Mouse (Mus musculus) heart, embryonic 13.5 days (tissue): ENCODE measurements at regions not wholly inside any gene's neighbourhood (a gene's known extent, or its start where the extent isn't known, plus 50 kb on each side); places are given as distances from the start of the nearest gene placed in this dataset.

ENCODE experiments used
- ATAC-seq: fragments of 200-750 bp; cut with Nextera tagmentation; 2 replicates; pipeline ENCODE4 v1.8.0; 2017; ENCODE audit warnings: moderate TSS enrichment; ENCODE audit not compliant: insufficient number of reproducible peaks, low FRiP score, low TSS enrichment; ENCODE audit errors: extremely low read depth
- H3K27ac ChIP-seq: fragments of 300-500 bp; sonication (generic); replicated peaks from 2 replicates; pipeline ENCODE4 v1.5.1; 2015; ENCODE audit warnings: moderate library complexity, mild to moderate bottlenecking, inconsistent platforms
- H3K27me3 ChIP-seq: fragments of 300-500 bp; sonication (generic); replicated peaks from 2 replicates; pipeline ENCODE4 v1.6.1; 2015; ENCODE audit warnings: mild to moderate bottlenecking, inconsistent platforms
- H3K36me3 ChIP-seq: fragments of 300-500 bp; sonication (generic); 2 replicates; pipeline ENCODE4 v1.6.1; 2015; ENCODE audit warnings: mild to moderate bottlenecking, inconsistent platforms
- H3K4me1 ChIP-seq: fragments of 300-500 bp; sonication (generic); 2 replicates; pipeline ENCODE4 v1.6.1; 2015; ENCODE audit warnings: inconsistent platforms
- H3K4me2 ChIP-seq: fragments of 300-500 bp; sonication (generic); 2 replicates; pipeline ENCODE4 v1.6.1; 2015; ENCODE audit warnings: inconsistent platforms, mild to moderate bottlenecking, moderate library complexity
- H3K4me3 ChIP-seq: fragments of 300-500 bp; sonication (generic); 2 replicates; pipeline ENCODE4 v1.5.1; 2015; ENCODE audit warnings: moderate library complexity, mild to moderate bottlenecking, inconsistent platforms
- H3K9ac ChIP-seq: fragments of 300-500 bp; sonication (generic); 2 replicates; pipeline ENCODE4 v1.6.1; 2015; ENCODE audit warnings: inconsistent platforms, mild to moderate bottlenecking, moderate library complexity
- H3K9me3 ChIP-seq: fragments of 300-500 bp; sonication (generic); 2 replicates; pipeline ENCODE4 v1.6.1; 2016; ENCODE audit warnings: inconsistent platforms
- WGBS: fragments of 180-500 bp; shearing (Covaris S2); methylation state at CpG from one replicate; pipeline ENCODE4 v1.1.7; 2015; ENCODE audit warnings: mixed read lengths; 5-methylcytosine and 5-hydroxymethylcytosine counted together

DNA sequence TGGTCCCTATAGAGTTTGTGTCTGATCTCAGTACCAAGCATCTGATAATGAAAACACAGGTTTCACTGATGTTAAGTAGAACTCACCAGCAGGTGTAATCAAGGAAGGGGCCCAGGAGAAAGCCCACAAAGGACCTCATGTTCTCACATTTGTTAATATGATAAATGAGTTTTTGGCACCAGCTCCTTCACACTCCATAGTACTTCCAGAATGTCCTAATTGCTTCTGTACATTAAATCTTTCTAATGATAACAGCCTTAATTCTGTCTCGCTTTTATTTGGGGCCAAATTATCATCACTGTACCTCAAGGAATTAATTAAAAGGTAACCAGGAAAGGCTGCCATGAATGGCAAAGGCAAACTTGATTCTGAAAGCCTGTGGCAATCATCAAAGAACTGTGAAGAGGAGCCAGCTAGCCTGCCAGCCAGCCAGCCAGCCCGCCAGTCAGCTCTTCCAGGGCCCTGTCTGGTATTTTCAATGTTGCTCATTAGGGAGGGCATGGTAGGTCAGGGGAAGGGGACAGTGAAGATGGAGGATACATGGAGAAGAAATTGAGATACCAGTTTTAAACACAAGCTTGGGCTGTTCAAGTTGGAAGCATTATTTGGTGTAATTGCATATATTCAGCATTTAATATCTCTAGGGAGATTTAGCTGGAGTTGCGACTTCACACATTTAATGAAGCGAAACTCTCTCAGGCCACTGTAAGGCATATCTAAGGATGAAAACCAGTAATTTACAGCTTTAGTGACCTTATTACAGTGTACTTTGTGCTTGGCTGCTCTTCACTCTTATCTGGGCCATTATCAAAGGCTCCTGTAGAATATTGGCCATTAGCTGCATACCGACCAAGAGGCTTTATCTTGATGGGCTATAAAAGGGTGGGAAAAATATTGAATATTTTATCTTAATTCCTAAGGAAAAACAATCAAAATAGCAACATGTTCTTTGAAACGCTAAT is 2822.8 kb downstream of the Poteg start:
- no peaks in the 10 kb centered on the region for H3K36me3 ChIP-seq
- H3K4me1 ChIP-seq, result no peaks in the 10 kb centered on the region
- H3K9ac ChIP-seq, result no peak overlapping the region
- no peak overlapping the region for H3K27ac ChIP-seq
- no peak overlapping the region for H3K4me3 ChIP-seq
- H3K27me3 ChIP-seq, result no peaks in the 10 kb centered on the region
- no peak overlapping the region for H3K4me2 ChIP-seq
- ATAC-seq, result no peak
- 80% methylated on average over 6 of the region's 6 CpGs for WGBS
- no peaks in the 10 kb centered on the region for H3K9me3 ChIP-seq

DNA sequence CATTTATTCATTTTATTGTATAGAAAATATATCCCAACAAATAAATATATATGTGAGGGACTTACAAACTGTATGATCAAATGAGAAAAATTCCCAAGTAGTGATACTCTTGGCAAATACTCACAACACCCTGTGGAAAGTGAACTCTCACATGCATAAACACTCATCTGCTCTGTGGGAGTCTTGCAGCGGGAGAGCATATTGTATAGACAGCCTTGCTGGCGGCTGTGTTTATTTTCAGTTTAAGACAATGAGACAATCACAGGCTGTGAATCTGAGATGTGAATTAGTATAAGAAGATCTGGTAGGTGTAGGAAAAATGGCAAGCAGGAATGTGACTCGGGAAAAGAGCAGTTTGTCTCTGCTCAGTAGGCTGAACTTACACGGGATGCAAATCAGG is 2841.7 kb downstream of the Poteg start:
- WGBS, result 65% methylated on average over 4 of the region's 4 CpGs
- no peaks in the 10 kb centered on the region for H3K36me3 ChIP-seq
- no peak overlapping the region for H3K9ac ChIP-seq
- no peak for ATAC-seq
- H3K27ac ChIP-seq, result no peak overlapping the region
- H3K27me3 ChIP-seq, result no peaks in the 10 kb centered on the region
- H3K9me3 ChIP-seq, result no peaks in the 10 kb centered on the region
- no peaks in the 10 kb centered on the region for H3K4me1 ChIP-seq
- no peak overlapping the region for H3K4me3 ChIP-seq
- no peak overlapping the region for H3K4me2 ChIP-seq

DNA sequence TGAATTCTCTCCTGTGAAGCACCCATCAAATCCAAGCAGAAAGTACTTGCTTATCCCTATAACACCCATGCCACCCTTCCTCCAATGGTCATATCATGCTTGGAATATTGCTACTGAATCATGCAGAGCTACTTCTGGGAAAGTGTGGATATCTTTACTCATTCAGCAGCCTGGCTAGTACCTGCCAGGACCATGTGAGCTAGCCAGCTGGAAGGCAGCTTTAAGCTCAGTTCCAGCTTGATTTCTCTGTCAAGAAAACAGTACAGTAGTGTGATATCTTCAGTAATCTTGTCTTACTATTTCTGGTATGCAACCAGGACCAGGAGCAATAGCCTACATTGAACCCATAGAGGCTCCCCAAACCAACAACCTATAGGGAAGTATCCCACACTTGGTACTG is 2883.7 kb downstream of the Poteg start:
- Histone ChIP-seq H3K4me2 (no peak overlapping the region), H3K27me3 (no peaks in the 10 kb centered on the region), H3K4me1 (no peaks in the 10 kb centered on the region), H3K9me3 (no peaks in the 10 kb centered on the region), H3K36me3 (no peaks in the 10 kb centered on the region), H3K4me3 (no peak overlapping the region), H3K9ac (no peak overlapping the region), H3K27ac (no peak overlapping the region)
- ATAC-seq, result no peak

DNA sequence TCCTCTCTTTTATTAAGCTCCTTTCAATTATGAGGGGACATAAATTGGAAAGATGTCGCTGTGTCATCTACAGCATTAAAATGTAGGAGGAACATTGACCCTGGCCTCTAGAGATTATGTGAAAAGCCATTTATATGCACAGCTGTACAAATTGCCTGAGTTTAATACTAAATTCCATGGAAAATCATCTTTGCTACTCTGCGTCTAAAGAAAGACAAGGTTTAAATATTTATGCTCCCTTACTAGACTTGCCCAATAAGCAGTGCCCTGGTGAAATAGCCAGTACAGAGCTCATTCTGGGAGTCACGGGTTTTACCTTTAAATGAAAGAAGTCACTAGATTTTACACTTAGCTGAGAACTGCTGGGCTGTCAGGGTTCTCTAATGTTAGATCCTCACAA is 2885.9 kb downstream of the Poteg start:
- no peaks in the 10 kb centered on the region for H3K4me1 ChIP-seq
- ATAC-seq, result no peak
- no peak overlapping the region for H3K4me3 ChIP-seq
- H3K9ac ChIP-seq, result no peak overlapping the region
- H3K27ac ChIP-seq, result no peak overlapping the region
- H3K9me3 ChIP-seq, result no peaks in the 10 kb centered on the region
- H3K36me3 ChIP-seq, result no peaks in the 10 kb centered on the region
- no peak overlapping the region for H3K4me2 ChIP-seq
- no peaks in the 10 kb centered on the region for H3K27me3 ChIP-seq
- 75% methylated on average over 3 of the region's 3 CpGs for WGBS

DNA sequence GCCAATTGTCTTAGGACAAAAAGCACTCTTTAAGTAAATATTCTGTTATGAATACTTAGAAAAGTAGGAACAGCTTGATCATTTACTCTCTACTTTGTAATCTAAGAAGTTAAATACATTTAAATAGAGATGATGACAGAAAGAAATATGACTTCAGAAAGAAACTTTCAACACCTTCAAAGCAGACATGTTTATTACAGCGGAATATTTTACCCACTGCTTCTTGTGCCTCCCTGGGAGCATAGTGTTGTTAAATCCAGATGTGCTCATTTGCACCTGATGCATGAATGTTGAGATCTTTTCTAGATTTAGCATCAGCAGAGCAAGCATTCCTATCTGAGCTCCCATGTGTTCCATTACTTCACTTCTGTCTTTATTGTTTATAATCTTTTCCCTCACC is 2912.0 kb downstream of the Poteg start:
- Histone ChIP-seq H3K36me3 (no peaks in the 10 kb centered on the region), H3K27ac (no peak overlapping the region), H3K4me3 (no peak overlapping the region), H3K9me3 (no peaks in the 10 kb centered on the region), H3K27me3 (no peaks in the 10 kb centered on the region), H3K9ac (no peak overlapping the region), H3K4me2 (no peak overlapping the region), H3K4me1 (no peaks in the 10 kb centered on the region)
- ATAC-seq, result no peak
- WGBS, result 63% methylated on average over 1 of the region's 1 CpGs

DNA sequence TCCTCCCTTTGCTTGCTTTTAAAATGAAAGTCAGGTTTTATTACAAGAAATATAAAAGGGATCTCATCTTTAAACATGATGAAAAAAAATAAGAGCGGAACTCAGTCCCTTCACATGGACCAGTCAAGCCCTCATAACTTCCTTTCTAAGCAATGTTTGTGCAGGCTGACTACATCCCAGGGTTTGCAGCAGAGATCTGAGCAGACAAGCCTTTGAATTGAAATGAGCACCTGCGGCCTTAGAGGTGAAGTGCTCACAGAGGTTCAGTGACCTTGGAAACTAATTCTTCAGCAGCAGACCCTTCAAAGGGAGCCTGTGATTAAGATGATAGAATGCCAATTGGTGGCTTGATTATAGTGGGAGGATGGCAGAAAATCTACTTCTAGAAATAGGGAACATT is 2918.3 kb downstream of the Poteg start:
- H3K9ac ChIP-seq, result no peak overlapping the region
- H3K4me3 ChIP-seq, result no peak overlapping the region
- H3K4me1 ChIP-seq, result no peaks in the 10 kb centered on the region

DNA sequence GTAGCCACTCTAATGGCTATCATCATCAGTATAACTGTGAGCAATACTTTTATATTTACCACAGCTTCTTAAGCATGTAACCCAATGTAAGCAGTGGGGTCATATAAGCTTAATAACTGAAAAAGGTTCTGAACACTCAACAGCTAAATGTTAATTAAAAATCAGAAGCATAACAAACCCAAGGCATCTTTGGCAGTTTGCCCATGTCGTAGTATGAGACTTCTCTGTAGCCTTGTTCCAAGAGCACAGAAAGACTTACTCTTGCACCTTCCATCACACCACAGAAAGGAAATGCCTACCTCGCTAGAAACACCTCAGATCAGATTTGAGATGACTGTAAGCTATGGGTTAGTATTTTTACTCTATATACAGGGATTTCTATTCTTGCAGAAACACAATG is 2944.5 kb downstream of the Poteg start:
- no peak overlapping the region for H3K27ac ChIP-seq
- H3K9ac ChIP-seq, result no peak overlapping the region
- no peaks in the 10 kb centered on the region for H3K36me3 ChIP-seq
- no peaks in the 10 kb centered on the region for H3K27me3 ChIP-seq
- no peak overlapping the region for H3K4me3 ChIP-seq
- H3K4me1 ChIP-seq, result no peaks in the 10 kb centered on the region
- H3K9me3 ChIP-seq, result no peaks in the 10 kb centered on the region
- 61% methylated on average over 2 of the region's 2 CpGs for WGBS
- H3K4me2 ChIP-seq, result no peak overlapping the region
- ATAC-seq, result no peak

More for the DNA sequence above, 2918.3 kb downstream of the Poteg start:
- 74% methylated on average over 2 of the region's 2 CpGs for WGBS
- no peak overlapping the region for H3K27ac ChIP-seq
- no peaks in the 10 kb centered on the region for H3K36me3 ChIP-seq
- H3K4me2 ChIP-seq, result no peak overlapping the region
- H3K27me3 ChIP-seq, result no peaks in the 10 kb centered on the region
- no peaks in the 10 kb centered on the region for H3K9me3 ChIP-seq
- no peak for ATAC-seq

DNA sequence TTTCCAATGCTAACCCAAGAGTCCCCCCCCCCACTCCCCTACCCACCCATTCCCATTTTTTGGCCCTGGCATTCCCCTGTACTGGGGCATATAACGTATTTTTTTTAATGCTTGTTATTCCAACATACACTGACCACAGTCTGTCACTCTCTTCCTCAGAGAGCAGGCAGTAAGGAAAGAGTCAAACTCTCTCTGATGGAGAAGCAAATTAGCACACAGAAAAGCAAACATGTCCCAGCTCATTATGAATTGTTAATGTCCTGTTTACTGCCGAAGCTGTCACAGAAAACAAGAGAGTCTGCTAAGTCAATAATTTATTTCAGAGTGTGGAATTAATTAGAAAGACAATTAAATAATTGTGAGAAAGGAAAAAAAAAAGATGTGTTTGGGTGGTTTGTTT is 2989.1 kb upstream of the 5930422O12Rik start:
- Histone ChIP-seq H3K36me3 (no peaks in the 10 kb centered on the region), H3K4me1 (no peaks in the 10 kb centered on the region; the same call in 1 of the 2 replicates), H3K9ac (no peak overlapping the region), H3K4me2 (no peak overlapping the region), H3K9me3 (no peaks in the 10 kb centered on the region), H3K27me3 (no peaks in the 10 kb centered on the region), H3K27ac (no peak overlapping the region), H3K4me3 (no peak overlapping the region)
- 73% methylated on average over 2 of the region's 2 CpGs for WGBS
- ATAC-seq, result no peak

DNA sequence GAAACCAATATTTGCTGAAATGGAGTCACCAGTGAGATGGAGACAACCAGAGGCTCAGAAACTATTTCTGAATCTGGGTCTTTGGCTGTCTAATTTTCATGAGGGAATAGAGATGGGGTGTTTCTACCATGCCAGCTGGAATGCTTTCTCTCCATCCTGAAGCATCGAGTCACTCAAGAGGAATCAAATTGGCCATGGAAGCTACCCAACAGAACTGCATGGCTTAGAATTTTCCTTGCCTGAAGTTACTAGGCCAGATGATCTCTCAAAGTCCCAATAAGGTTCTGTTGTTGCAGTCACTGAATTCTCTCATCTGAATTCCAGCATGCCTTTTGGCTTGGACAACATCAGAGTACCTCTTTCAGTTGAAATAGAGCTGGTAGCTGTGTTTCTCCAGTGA is 2986.7 kb upstream of the 5930422O12Rik start:
- Histone ChIP-seq H3K27ac (no peak overlapping the region), H3K9me3 (no peaks in the 10 kb centered on the region), H3K9ac (no peak overlapping the region), H3K4me2 (no peak overlapping the region), H3K4me3 (no peak overlapping the region), H3K27me3 (no peaks in the 10 kb centered on the region), H3K4me1 (no peaks in the 10 kb centered on the region; the same call in 1 of the 2 replicates), H3K36me3 (no peaks in the 10 kb centered on the region)
- no peak for ATAC-seq
- 47% methylated on average over 1 of the region's 1 CpGs for WGBS

DNA sequence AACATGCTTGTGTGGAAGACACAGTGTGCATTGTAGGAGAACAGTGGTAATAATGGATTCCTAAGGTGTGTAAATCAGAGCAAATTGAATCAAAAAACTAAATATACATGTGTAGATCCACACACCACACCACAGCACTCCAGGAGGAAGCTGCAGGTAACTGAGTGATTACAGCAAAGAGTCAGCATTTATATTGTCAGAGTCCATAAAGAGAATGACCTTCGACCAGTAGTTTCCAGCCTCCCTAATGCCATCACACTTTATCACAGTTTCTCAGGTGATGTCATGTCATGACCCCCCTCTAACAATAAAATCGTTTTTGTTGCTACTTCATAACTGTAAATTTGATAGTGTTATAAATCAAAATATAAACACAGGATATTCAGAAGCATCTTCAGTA is 2984.6 kb upstream of the 5930422O12Rik start:
- H3K27me3 ChIP-seq, result no peaks in the 10 kb centered on the region
- no peaks in the 10 kb centered on the region for H3K9me3 ChIP-seq
- no peaks in the 10 kb centered on the region for H3K36me3 ChIP-seq
- H3K9ac ChIP-seq, result no peak overlapping the region
- no peak overlapping the region for H3K27ac ChIP-seq
- 60% methylated on average over 2 of the region's 2 CpGs for WGBS
- no peak overlapping the region for H3K4me3 ChIP-seq
- H3K4me2 ChIP-seq, result no peak overlapping the region
- no peak for ATAC-seq
- no peaks in the 10 kb centered on the region; the same call in 1 of the 2 replicates for H3K4me1 ChIP-seq

DNA sequence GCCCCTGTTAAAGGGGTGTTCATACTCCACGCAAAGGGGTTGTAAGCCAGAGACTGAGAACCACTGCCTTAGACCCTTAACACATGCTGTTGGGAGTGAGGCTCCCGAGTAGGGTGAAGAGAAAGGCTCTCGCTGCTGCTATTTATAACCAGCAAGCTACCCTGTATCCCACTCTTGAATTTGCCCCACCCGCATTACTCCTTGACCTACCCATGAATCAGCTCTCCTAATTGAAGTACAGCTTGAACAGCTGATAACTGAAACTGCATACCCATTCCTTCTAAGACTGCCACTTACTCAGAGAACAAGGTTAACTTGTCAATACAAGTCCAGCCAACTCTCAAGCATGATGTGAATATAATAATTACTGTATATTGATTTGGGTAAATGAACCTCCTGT is 2984.2 kb upstream of the 5930422O12Rik start:
- Histone ChIP-seq H3K9me3 (no peaks in the 10 kb centered on the region), H3K9ac (no peak overlapping the region), H3K4me2 (no peak overlapping the region), H3K36me3 (no peaks in the 10 kb centered on the region), H3K4me3 (no peak overlapping the region), H3K4me1 (no peaks in the 10 kb centered on the region; the same call in 1 of the 2 replicates), H3K27me3 (no peaks in the 10 kb centered on the region), H3K27ac (no peak overlapping the region)
- ATAC-seq, result no peak
- 39% methylated on average over 4 of the region's 4 CpGs for WGBS

DNA sequence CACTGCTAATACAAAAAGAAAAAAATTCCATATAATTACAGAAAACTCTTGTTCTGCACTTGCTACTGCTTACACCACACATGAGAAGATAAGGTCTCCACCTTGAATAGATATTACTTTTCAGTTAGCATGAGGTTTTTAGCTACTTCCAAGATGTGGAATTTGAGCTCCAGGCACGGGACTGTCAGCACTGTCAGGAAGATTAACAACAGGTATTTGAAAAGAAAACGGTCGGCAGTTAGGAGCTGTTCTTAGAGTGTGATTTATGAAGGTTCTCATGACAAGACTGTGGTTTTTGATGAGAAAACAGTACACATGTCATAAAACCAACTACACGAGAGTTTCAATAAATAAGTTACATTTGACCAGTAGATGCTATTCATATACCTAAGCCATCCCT is 2970.4 kb upstream of the 5930422O12Rik start:
- Histone ChIP-seq H3K36me3 (no peaks in the 10 kb centered on the region), H3K4me2 (no peak overlapping the region), H3K9ac (no peak overlapping the region), H3K4me3 (no peak overlapping the region), H3K27ac (no peak overlapping the region), H3K27me3 (no peaks in the 10 kb centered on the region), H3K9me3 (no peaks in the 10 kb centered on the region), H3K4me1 (no peaks in the 10 kb centered on the region)
- ATAC-seq, result no peak
- WGBS, result 55% methylated on average over 4 of the region's 4 CpGs
